Mouse (Mus musculus) stomach, postnatal 0 days (tissue): Measurements from ENCODE around the gene Skp1a. TPM values are rescaled to one million over a fixed set of nuclear protein-coding genes. Genes with fewer than 3 reads are reported as not detected.
A peak's percentile ranks its signal among the peaks of the same experiment; 100 is the strongest.

ENCODE experiments used
- ATAC-seq: fragments of 200-750 bp; cut with Nextera tagmentation; 2 replicates; pipeline ENCODE4 v1.8.0; 2017; ENCODE audit not compliant: low FRiP score, low TSS enrichment
- DNase-seq: peaks from one replicate; pipeline ENCODE4 v3.0.0-alpha.2; 2016; ENCODE audit warnings: low spot score
- H3K27ac ChIP-seq: fragments of 300-500 bp; sonication (generic); replicated peaks from 2 replicates; pipeline ENCODE4 v1.5.1; 2014; ENCODE audit warnings: mild to moderate bottlenecking, control low read depth
- H3K27me3 ChIP-seq: fragments of 300-500 bp; sonication (generic); 2 replicates; pipeline ENCODE4 v1.6.1; 2014; ENCODE audit warnings: low read length; ENCODE audit not compliant: control insufficient read depth, insufficient read depth
- H3K36me3 ChIP-seq: fragments of 300-500 bp; sonication (generic); 2 replicates; pipeline ENCODE4 v1.6.1; 2014; ENCODE audit warnings: low read length, mixed read lengths; ENCODE audit not compliant: control insufficient read depth, insufficient read depth
- H3K4me1 ChIP-seq: fragments of 300-500 bp; sonication (generic); replicated peaks from 2 replicates; pipeline ENCODE4 v1.6.1; 2014; ENCODE audit warnings: antibody characterized with exemption; ENCODE audit not compliant: control insufficient read depth, insufficient read depth
- H3K4me2 ChIP-seq: fragments of 300-500 bp; sonication (generic); replicated peaks from 2 replicates; pipeline ENCODE4 v1.6.1; 2014; ENCODE audit warnings: low read depth, mild to moderate bottlenecking, control low read depth, moderate library complexity
- H3K4me3 ChIP-seq: fragments of 300-500 bp; sonication (generic); 2 replicates; pipeline ENCODE4 v1.5.1; 2014; ENCODE audit warnings: low read depth, low read length, control low read depth
- H3K9ac ChIP-seq: fragments of 300-500 bp; sonication (generic); 2 replicates; pipeline ENCODE4 v1.6.1; 2014; ENCODE audit warnings: mild to moderate bottlenecking, low read length, control low read depth, mixed read lengths
- H3K9me3 ChIP-seq: fragments of 300-500 bp; sonication (generic); 2 replicates; pipeline ENCODE4 v1.6.1; 2016; ENCODE audit warnings: low read length; ENCODE audit not compliant: control insufficient read depth
- CTCF ChIP-seq: IDR thresholded peaks from 2 replicates; pipeline ENCODE4 v1.5.1; 2016; ENCODE audit warnings: antibody characterized with exemption, low read depth, mild to moderate bottlenecking, moderate library complexity
- EP300 ChIP-seq: optimal IDR thresholded peaks from 2 replicates; pipeline ENCODE3; 2016; ENCODE audit warnings: antibody characterized with exemption
- WGBS: fragments of 180-500 bp; shearing (Covaris S2); extraction: QIAGEN DNeasy Blood & Tissue Kit; methylation state at CpG from one replicate; pipeline ENCODE4 v1.1.7; 2014; 5-methylcytosine and 5-hydroxymethylcytosine counted together
- polyA plus RNA-seq: library from polyadenylated mRNA; unstranded; fragments of >200 nt; fragmentation: Nextera tagmentation; extraction: Ambion mirVana; gene quantifications from 2 replicates; pipeline ENCODE4 v1.2.1, GENCODE M21; 2015

Skp1a gene
- polyA plus RNA-seq, 1 experiment from 2014 or later: 542 TPM

GRCm38 (mm10) chr11:52268104-52268835, 36.5 kb downstream of the Skp1a start:
- ATAC-seq: peak; percentile 56

GRCm38 (mm10) chr11:52269841-52270240, 38.0 kb downstream of the Skp1a start:
- Histone ChIP-seq H3K4me1 (0 out of 2 replicates have a peak, but pooled peaks cover 3% of the 10 kb centered on the region), H3K4me2 (no peak overlapping the region), H3K9me3 (no peaks in the 10 kb centered on the region), H3K36me3 (no peaks in the 10 kb centered on the region), H3K27ac (no peak overlapping the region), H3K27me3 (no peaks in the 10 kb centered on the region), H3K4me3 (no peak overlapping the region), H3K9ac (no peak overlapping the region)
- TF ChIP-seq CTCF (no peak), EP300 (no peak)
- 68% methylated on average over 6 of the region's 6 CpGs for WGBS
- DNase-seq (no peak), ATAC-seq (no peak)

More at GRCm38 (mm10) chr11:52268104-52268835, 36.5 kb downstream of the Skp1a start:
- Histone ChIP-seq H3K9me3 (no peaks in the 10 kb centered on the region), H3K4me1 (0 out of 2 replicates have a peak, but pooled peaks cover 3% of the 10 kb centered on the region), H3K27ac (peak overlapping the region; percentile 45; the same call in 1 of the 2 replicates), H3K27me3 (no peaks in the 10 kb centered on the region), H3K4me2 (no peak overlapping the region), H3K4me3 (no peak overlapping the region), H3K9ac (no peak overlapping the region), H3K36me3 (no peaks in the 10 kb centered on the region)
- 32% methylated on average over 7 of the region's 7 CpGs for WGBS
- TF ChIP-seq EP300 (no peak), CTCF (no peak)
- no peak for DNase-seq

- Histone ChIP-seq H3K27me3 (no peaks in the 10 kb centered on the region), H3K4me1 (0 out of 2 replicates have a peak, but pooled peaks cover 3% of the 10 kb centered on the region), H3K4me3 (no peak overlapping the region), H3K4me2 (no peak overlapping the region), H3K27ac (0 out of 2 replicates have a peak overlapping the region, but pooled peaks have one; percentile 13), H3K9ac (no peak overlapping the region), H3K36me3 (no peaks in the 10 kb centered on the region), H3K9me3 (no peaks in the 10 kb centered on the region)
- TF ChIP-seq CTCF (no peak), EP300 (no peak)
- DNase-seq (no peak), ATAC-seq (no peak)
- WGBS: 76% methylated on average over 8 of the region's 8 CpGs
Observed at GRCm38 (mm10) chr11:52271765-52272495, 40.1 kb downstream of the Skp1a start.

GRCm38 (mm10) chr11:52272619-52273018, 40.8 kb downstream of the Skp1a start:
- H3K4me1 ChIP-seq: 0 out of 2 replicates have a peak, but pooled peaks cover 3% of the 10 kb centered on the region
- no peak for ATAC-seq
- H3K9ac ChIP-seq: no peak overlapping the region

GRCm38 (mm10) chr11:52273183-52273941, 41.6 kb downstream of the Skp1a start:
- Histone ChIP-seq H3K4me3 (no peak overlapping the region), H3K9ac (no peak overlapping the region), H3K4me2 (no peak overlapping the region), H3K27ac (no peak overlapping the region; the same call in 1 of the 2 replicates), H3K27me3 (no peaks in the 10 kb centered on the region), H3K4me1 (0 out of 2 replicates have a peak, but pooled peaks cover 3% of the 10 kb centered on the region), H3K9me3 (no peaks in the 10 kb centered on the region), H3K36me3 (no peaks in the 10 kb centered on the region)
- ATAC-seq (peak; percentile 45; the same call in 1 of the 2 replicates), DNase-seq (no peak)
- TF ChIP-seq EP300 (no peak), CTCF (no peak)
- whole genome bisulfite sequencing: 53% methylated on average over 11 of the region's 11 CpGs

More at GRCm38 (mm10) chr11:52272619-52273018, 40.8 kb downstream of the Skp1a start:
- Histone ChIP-seq H3K9me3 (no peaks in the 10 kb centered on the region), H3K27me3 (no peaks in the 10 kb centered on the region), H3K36me3 (no peaks in the 10 kb centered on the region), H3K27ac (peak overlapping the region; percentile 13; the same call in 1 of the 2 replicates), H3K4me3 (no peak overlapping the region), H3K4me2 (no peak overlapping the region)
- WGBS: 55% methylated on average over 6 of the region's 6 CpGs
- no peak for DNase-seq
- TF ChIP-seq EP300 (no peak), CTCF (no peak)
